Mouse (Mus musculus) megakaryocyte, embryonic 14.5 days (primary cell): Measurements from ENCODE around the gene Sdhb.

Experiments
- FLI1 ChIP-seq: IDR thresholded peaks from 2 replicates; pipeline ENCODE4 v1.6.1; 2012; ENCODE audit warnings: low read length, inconsistent platforms, mixed read lengths
- GATA1 ChIP-seq: IDR thresholded peaks from 3 replicates; pipeline ENCODE4 v1.6.1; 2012; ENCODE audit warnings: mixed read lengths, low read length, inconsistent platforms, borderline replicate concordance

- TF ChIP-seq GATA1: no peak
- no peak for TF ChIP-seq FLI1
Measured at GRCm38 (mm10) chr4:140912271-140912833, 48.7 kb upstream of the Sdhb start.
